Mouse (Mus musculus) neural tube, embryonic 14.5 days (tissue): ENCODE results near the gene Sparcl1. TPM values are rescaled to one million over a fixed set of nuclear protein-coding genes. Genes with fewer than 3 reads are reported as not detected.
A peak's percentile ranks its signal among the peaks of the same experiment; 100 is the strongest.

Source experiments
- ATAC-seq: fragments of 200-750 bp; cut with Nextera tagmentation; 2 replicates; pipeline ENCODE4 v1.8.0; 2017; ENCODE audit warnings: low read depth, mild to moderate bottlenecking, moderate TSS enrichment, moderate library complexity
- H3K27ac ChIP-seq: fragments of 300-500 bp; sonication (generic); 2 replicates; pipeline ENCODE4 v1.5.1; 2014; ENCODE audit warnings: low read depth, mild to moderate bottlenecking, control low read depth, low read length, moderate library complexity, mixed read lengths
- H3K27me3 ChIP-seq: fragments of 300-500 bp; sonication (generic); 2 replicates; pipeline ENCODE4 v1.6.1; 2014; ENCODE audit warnings: low read length; ENCODE audit not compliant: control insufficient read depth, insufficient read depth
- H3K36me3 ChIP-seq: fragments of 300-500 bp; sonication (generic); 2 replicates; pipeline ENCODE4 v1.6.1; 2014; ENCODE audit warnings: low read length, mixed read lengths; ENCODE audit not compliant: control insufficient read depth, insufficient read depth
- H3K4me1 ChIP-seq: fragments of 300-500 bp; sonication (generic); 2 replicates; pipeline ENCODE4 v1.6.1; 2014; ENCODE audit warnings: low read length; ENCODE audit not compliant: control insufficient read depth, insufficient read depth
- H3K4me2 ChIP-seq: fragments of 300-500 bp; sonication (generic); 2 replicates; pipeline ENCODE4 v1.6.1; 2014; ENCODE audit warnings: mild to moderate bottlenecking, low read depth, low read length, control low read depth
- H3K4me3 ChIP-seq: fragments of 300-500 bp; sonication (generic); 2 replicates; pipeline ENCODE4 v1.5.1; 2014; ENCODE audit warnings: low read depth, low read length, control low read depth, mixed read lengths
- H3K9ac ChIP-seq: fragments of 300-500 bp; sonication (generic); replicated peaks from 2 replicates; pipeline ENCODE4 v1.6.1; 2014; ENCODE audit warnings: low read depth, mild to moderate bottlenecking, control low read depth, low read length, mixed read lengths
- H3K9me3 ChIP-seq: fragments of 300-500 bp; sonication (generic); 2 replicates; pipeline ENCODE4 v1.6.1; 2016; ENCODE audit warnings: low read length; ENCODE audit not compliant: control insufficient read depth
- WGBS: fragments of 180-500 bp; shearing (Covaris S2); extraction: QIAGEN DNeasy Blood & Tissue Kit; methylation state at CpG from one replicate; pipeline ENCODE4 v1.1.7; 2014; 5-methylcytosine and 5-hydroxymethylcytosine counted together
- polyA plus RNA-seq: library from polyadenylated mRNA; unstranded; fragments of >200 nt; fragmentation: Nextera tagmentation; extraction: Ambion mirVana; gene quantifications from 2 replicates; pipeline ENCODE4 v1.2.1, GENCODE M21; 2014

Gene Sparcl1
- polyA plus RNA-seq, 1 experiment from 2014 or later = 427 TPM

GRCm38 (mm10) chr5:104047200-104048105 is 66.1 kb downstream of the Sparcl1 start:
- Histone ChIP-seq H3K4me3 (peak overlapping the region; percentile 58), H3K27me3 (no peaks in the 10 kb centered on the region), H3K9ac (peak overlapping the region; percentile 68), H3K9me3 (no peaks in the 10 kb centered on the region), H3K4me2 (peak overlapping the region; percentile 47), H3K36me3 (0 out of 2 replicates have a peak, but pooled peaks cover 5% of the 10 kb centered on the region), H3K27ac (peak overlapping the region; percentile 74; the same call in 1 of the 2 replicates), H3K4me1 (0 out of 2 replicates have a peak, but pooled peaks cover 8% of the 10 kb centered on the region)
- peak; percentile 2; the same call in 1 of the 2 replicates for ATAC-seq
- WGBS = 5% methylated on average over 19 of the region's 19 CpGs

GRCm38 (mm10) chr5:104046256-104047199 is 67.0 kb downstream of the Sparcl1 start, which contains the start of gene Nudt9:
Gene Nudt9 (plus strand): TSS chr5:104046306.
- H3K36me3 ChIP-seq = 0 out of 2 replicates have a peak, but pooled peaks cover 5% of the 10 kb centered on the region
- WGBS = 5% methylated on average over 80 of the region's 90 CpGs
- 0 out of 2 replicates have a peak, but pooled peaks cover 8% of the 10 kb centered on the region for H3K4me1 ChIP-seq
- peak within 1 kb of the TSS; percentile 47 for H3K4me2 ChIP-seq
- no peaks in the 10 kb centered on the region for H3K9me3 ChIP-seq
- no peaks in the 10 kb centered on the region for H3K27me3 ChIP-seq
- H3K27ac ChIP-seq = peak within 1 kb of the TSS; percentile 74
- peak within 1 kb of the TSS; percentile 68 for H3K9ac ChIP-seq
- H3K4me3 ChIP-seq = peak within 1 kb of the TSS; percentile 58
- peak; percentile 99 for ATAC-seq

GRCm38 (mm10) chr5:104043704-104044103 is 69.8 kb downstream of the Sparcl1 start:
- H3K9ac ChIP-seq = no peak overlapping the region
- no peak overlapping the region for H3K27ac ChIP-seq
- 0 out of 2 replicates have a peak, but pooled peaks cover 8% of the 10 kb centered on the region for H3K4me1 ChIP-seq
- no peaks in the 10 kb centered on the region for H3K9me3 ChIP-seq
- no peaks in the 10 kb centered on the region for H3K27me3 ChIP-seq
- no peak overlapping the region for H3K4me2 ChIP-seq
- no peak overlapping the region for H3K4me3 ChIP-seq
- H3K36me3 ChIP-seq = no peaks in the 10 kb centered on the region
- ATAC-seq = no peak
- WGBS = 72% methylated on average over 2 of the region's 2 CpGs

DNA sequence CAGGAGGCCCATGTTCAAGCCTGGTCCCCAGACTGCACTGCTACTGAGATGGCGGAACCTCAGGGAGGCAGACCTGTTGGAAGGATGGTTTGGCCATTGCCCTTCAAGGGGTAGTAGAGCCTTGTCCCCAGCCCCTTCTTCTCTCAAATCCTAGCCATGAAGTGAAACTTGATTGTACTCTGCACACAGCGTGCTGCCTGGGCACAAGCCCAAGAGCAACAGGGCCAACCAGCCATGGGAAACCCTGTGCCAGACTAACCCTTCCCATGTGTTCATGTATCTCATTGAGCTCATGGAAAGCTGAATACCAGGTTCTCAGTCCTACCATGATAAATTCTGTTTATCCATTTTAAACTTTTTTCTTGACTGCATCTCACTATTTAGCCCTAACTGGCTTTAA is 70.6 kb downstream of the Sparcl1 start:
- Histone ChIP-seq H3K4me3 (no peak overlapping the region), H3K9me3 (no peaks in the 10 kb centered on the region)
- 93% methylated on average over 2 of the region's 2 CpGs for WGBS

GRCm38 (mm10) chr5:104039154-104039932 is 74.2 kb downstream of the Sparcl1 start:
- no peak overlapping the region for H3K9ac ChIP-seq
- H3K36me3 ChIP-seq = no peaks in the 10 kb centered on the region
- no peaks in the 10 kb centered on the region for H3K27me3 ChIP-seq
- 76% methylated on average over 6 of the region's 6 CpGs for WGBS
- no peak overlapping the region for H3K27ac ChIP-seq
- no peak overlapping the region for H3K4me3 ChIP-seq
- H3K4me2 ChIP-seq = no peak overlapping the region
- peak; percentile 44; the same call in 1 of the 2 replicates for ATAC-seq
- no peaks in the 10 kb centered on the region for H3K4me1 ChIP-seq
- no peaks in the 10 kb centered on the region for H3K9me3 ChIP-seq

More for the DNA sequence above, 70.6 kb downstream of the Sparcl1 start:
- Histone ChIP-seq H3K27me3 (no peaks in the 10 kb centered on the region), H3K36me3 (no peaks in the 10 kb centered on the region), H3K27ac (no peak overlapping the region), H3K4me1 (0 out of 2 replicates have a peak, but pooled peaks cover 8% of the 10 kb centered on the region), H3K4me2 (no peak overlapping the region), H3K9ac (no peak overlapping the region)
- no peak for ATAC-seq

GRCm38 (mm10) chr5:104036686-104037085 is 76.8 kb downstream of the Sparcl1 start:
- Histone ChIP-seq H3K4me1 (no peaks in the 10 kb centered on the region), H3K27ac (no peak overlapping the region), H3K9me3 (no peaks in the 10 kb centered on the region), H3K4me2 (no peak overlapping the region), H3K4me3 (no peak overlapping the region), H3K36me3 (no peaks in the 10 kb centered on the region), H3K27me3 (no peaks in the 10 kb centered on the region), H3K9ac (no peak overlapping the region)
- ATAC-seq = no peak
- WGBS = 97% methylated on average over 1 of the region's 1 CpGs

DNA sequence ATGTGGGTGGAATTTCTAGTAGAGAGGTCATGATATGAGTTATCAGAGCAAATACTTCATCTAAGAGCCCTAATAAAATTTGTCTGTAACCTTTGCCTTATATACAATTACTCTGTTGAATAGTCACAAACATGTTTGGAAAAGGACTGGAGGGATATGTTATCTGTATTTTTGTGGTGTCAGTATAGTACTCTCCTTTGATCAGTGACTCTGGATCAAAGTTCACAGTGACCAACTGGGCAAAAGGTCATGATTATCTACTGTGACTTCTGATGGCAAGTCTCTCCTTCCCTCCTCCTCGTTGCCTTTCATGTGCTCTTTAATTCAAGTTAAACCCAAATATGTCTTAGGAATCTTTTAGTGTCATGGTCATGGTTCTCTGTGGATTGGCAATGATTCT is 77.7 kb downstream of the Sparcl1 start:
- no peak overlapping the region for H3K4me2 ChIP-seq
- no peak for ATAC-seq

GRCm38 (mm10) chr5:104035066-104035465 is 78.5 kb downstream of the Sparcl1 start:
- ATAC-seq = no peak
- no peak overlapping the region for H3K4me2 ChIP-seq
- H3K4me1 ChIP-seq = no peaks in the 10 kb centered on the region
- H3K36me3 ChIP-seq = no peaks in the 10 kb centered on the region
- H3K27me3 ChIP-seq = no peaks in the 10 kb centered on the region
- no peak overlapping the region for H3K9ac ChIP-seq
- no peak overlapping the region for H3K27ac ChIP-seq
- H3K9me3 ChIP-seq = no peaks in the 10 kb centered on the region
- no peak overlapping the region for H3K4me3 ChIP-seq

More for the DNA sequence above, 77.7 kb downstream of the Sparcl1 start:
- no peak overlapping the region for H3K9ac ChIP-seq
- H3K27me3 ChIP-seq = no peaks in the 10 kb centered on the region
- H3K27ac ChIP-seq = no peak overlapping the region
- no peaks in the 10 kb centered on the region for H3K36me3 ChIP-seq
- H3K4me3 ChIP-seq = no peak overlapping the region
- H3K4me1 ChIP-seq = no peaks in the 10 kb centered on the region
- no peaks in the 10 kb centered on the region for H3K9me3 ChIP-seq
- 75% methylated on average over 1 of the region's 1 CpGs for WGBS
